Mouse (Mus musculus): ENCODE measurements at regions not wholly inside any gene's neighbourhood (a gene's known extent, or its start where the extent isn't known, plus 50 kb on each side); places are given as distances from the start of the nearest gene placed in this dataset.

DNA sequence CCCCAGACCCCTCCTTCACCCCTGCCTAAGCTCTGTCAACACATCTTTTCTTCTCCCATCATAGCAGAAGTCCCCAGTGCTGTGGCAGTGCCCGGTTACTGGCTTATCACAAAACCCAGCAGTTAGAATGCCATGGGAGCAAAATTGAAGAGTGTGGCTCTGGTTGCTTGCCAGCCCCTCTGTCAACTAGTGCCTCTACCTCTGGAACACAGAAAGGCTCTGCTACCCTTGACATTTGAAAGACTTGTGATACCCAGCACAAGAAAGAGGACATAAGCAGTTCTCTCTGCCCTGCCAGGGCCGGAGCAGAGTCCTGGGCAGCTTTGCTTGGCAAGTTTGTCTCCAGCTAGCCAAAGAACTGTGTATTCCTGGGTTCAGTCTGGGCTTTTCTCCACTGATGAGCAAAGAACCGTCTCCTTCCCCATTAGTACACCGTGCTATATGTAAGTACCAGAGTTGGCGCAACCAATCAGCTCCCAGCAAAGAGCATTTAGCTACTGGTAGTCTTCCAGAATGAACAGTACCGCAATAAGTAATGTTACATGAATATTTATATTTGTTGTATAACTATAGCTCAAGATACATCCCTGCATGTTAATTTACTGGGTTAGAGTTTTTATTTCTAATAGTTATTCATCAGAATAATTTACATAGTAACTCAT lies 137.5 kb upstream of the Arg1 start:
- Histone ChIP-seq H3K4me1 (no peaks in the 10 kb centered on the region), H3K9ac (no peak overlapping the region), H3K9me3 (no peaks in the 10 kb centered on the region), H3K4me3 (no peak overlapping the region), H3K4me2 (no peak overlapping the region), H3K36me3 (no peaks in the 10 kb centered on the region), H3K27me3 (no peaks in the 10 kb centered on the region), H3K27ac (no peak overlapping the region)
- 90% methylated on average over 6 of the region's 6 CpGs for WGBS
- no peak for ATAC-seq (ENCODE audit: insufficient number of reproducible peaks, low FRiP score, low TSS enrichment, low read depth)

DNA sequence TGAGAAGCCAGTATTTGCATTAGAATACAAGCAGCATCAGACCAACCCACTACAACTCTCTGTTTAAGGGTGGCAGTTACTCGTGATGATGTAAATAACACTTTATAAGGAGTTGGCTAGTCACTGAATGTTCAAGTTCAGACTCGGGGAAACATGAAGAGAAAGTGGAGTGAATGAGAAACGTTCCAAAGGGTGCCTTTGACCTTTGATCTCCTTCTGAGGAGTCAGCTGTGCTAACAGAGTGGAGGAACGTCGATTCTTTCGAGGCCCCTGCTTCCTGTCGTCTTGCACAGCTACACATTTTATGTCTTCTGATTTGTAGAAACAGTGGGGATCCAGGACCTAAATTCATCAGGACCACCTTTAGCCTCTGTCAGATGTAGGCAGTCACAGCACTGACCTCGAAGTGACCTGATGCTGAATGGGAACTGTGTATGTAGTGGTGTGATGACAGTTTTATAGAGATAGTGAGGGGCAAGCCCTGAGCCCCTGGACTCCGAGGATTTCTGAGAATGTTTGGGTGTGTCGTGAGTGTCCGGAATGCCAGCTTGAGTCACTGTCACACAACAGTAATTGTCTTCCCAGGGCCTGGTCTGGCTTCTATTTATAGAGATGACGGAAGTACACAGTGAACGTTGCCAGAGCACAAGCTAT lies 134.2 kb upstream of the Arg1 start:
- no peak for ATAC-seq (ENCODE audit: insufficient number of reproducible peaks, low FRiP score, low TSS enrichment, low read depth)

DNA sequence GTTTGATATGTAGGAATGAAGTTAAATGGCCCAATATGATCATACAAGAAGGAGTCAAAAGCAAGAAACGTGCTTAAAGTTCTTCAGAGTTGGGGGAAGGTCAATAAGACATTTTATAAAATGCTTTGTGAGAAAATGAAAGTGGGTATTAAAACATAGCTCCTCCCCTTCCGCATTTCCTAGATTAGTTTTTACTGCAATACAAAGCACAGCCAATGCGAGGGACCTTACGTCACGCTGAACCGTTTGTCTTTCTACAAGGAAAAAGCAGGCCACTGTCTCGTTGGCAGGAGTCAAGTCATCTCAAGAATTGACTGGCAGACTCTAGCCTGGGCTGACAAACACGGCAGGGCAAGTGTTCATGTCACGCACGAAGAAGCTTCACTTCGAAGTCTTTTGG lies 131.4 kb upstream of the Arg1 start:
- H3K9me3 ChIP-seq, result no peaks in the 10 kb centered on the region
- H3K9ac ChIP-seq, result no peak overlapping the region
- H3K27me3 ChIP-seq, result no peaks in the 10 kb centered on the region
- WGBS, result 80% methylated on average over 11 of the region's 11 CpGs
- H3K36me3 ChIP-seq, result no peaks in the 10 kb centered on the region
- ATAC-seq (ENCODE audit: insufficient number of reproducible peaks, low FRiP score, low TSS enrichment, low read depth), result no peak
- no peak overlapping the region for H3K4me3 ChIP-seq
- no peak overlapping the region for H3K27ac ChIP-seq
- no peak overlapping the region for H3K4me2 ChIP-seq
- no peaks in the 10 kb centered on the region for H3K4me1 ChIP-seq

More for the DNA sequence above, 134.2 kb upstream of the Arg1 start:
- Histone ChIP-seq H3K4me3 (no peak overlapping the region), H3K4me2 (no peak overlapping the region), H3K9me3 (no peaks in the 10 kb centered on the region), H3K4me1 (no peaks in the 10 kb centered on the region), H3K36me3 (no peaks in the 10 kb centered on the region), H3K27me3 (no peaks in the 10 kb centered on the region), H3K9ac (no peak overlapping the region), H3K27ac (no peak overlapping the region)
- WGBS, result 16% methylated on average over 13 of the region's 13 CpGs

DNA sequence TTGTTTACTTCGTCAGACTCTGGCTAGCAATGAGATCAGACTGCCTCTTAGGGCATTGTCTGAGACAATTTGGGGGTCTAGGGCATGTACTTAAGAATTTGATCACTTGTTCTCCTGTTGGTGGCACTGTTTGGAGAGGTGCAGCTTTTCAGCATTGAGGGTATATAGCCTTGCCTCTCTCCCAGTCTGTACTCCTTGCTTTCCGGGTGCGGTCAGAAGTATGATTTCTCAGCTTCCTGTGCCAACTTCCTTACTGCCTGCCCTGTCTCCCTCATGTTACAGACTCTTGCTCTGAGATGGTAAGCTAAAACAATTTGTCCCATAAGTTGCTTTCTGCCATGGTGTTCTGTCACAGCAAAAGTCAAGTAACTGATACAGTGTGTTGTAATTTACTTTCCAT lies 124.7 kb upstream of the Arg1 start:
- H3K27ac ChIP-seq, result no peak overlapping the region
- ATAC-seq (ENCODE audit: insufficient number of reproducible peaks, low FRiP score, low TSS enrichment, low read depth), result no peak

DNA sequence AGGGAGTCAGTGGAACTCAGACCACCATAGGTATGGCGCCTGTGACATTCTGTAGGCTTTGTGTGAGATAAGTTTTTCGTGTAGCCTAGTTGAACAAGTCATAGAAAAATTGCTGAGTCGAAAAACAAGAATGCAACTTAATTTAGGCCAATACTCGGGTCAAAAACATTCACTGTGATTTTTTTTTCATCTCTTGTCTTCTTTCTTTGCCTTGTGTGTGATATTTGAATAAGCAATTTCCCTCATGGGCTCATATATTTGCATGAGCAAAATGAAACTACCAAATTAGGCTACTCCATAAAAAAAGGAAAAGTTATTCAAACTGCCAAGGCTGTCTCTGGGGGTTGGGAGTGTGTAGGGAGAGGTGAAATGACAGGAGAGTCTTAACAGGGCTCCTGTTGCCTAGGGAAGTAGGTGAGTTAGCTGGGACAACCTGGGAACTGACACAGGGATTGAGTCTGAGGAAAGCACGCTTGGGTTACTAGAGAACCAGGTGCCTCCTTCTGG lies 124.1 kb upstream of the Arg1 start:
- no peak for ATAC-seq (ENCODE audit: insufficient number of reproducible peaks, low FRiP score, low TSS enrichment, low read depth)
- Histone ChIP-seq H3K27ac (no peak overlapping the region), H3K9ac (no peak overlapping the region), H3K4me1 (no peaks in the 10 kb centered on the region), H3K27me3 (no peaks in the 10 kb centered on the region), H3K4me3 (no peak overlapping the region), H3K4me2 (no peak overlapping the region), H3K36me3 (no peaks in the 10 kb centered on the region), H3K9me3 (no peaks in the 10 kb centered on the region)
- 75% methylated on average over 5 of the region's 5 CpGs for WGBS

More for the DNA sequence above, 124.7 kb upstream of the Arg1 start:
- Histone ChIP-seq H3K27me3 (no peaks in the 10 kb centered on the region), H3K4me1 (no peaks in the 10 kb centered on the region), H3K9me3 (no peaks in the 10 kb centered on the region), H3K36me3 (no peaks in the 10 kb centered on the region), H3K4me3 (no peak overlapping the region), H3K9ac (no peak overlapping the region), H3K4me2 (no peak overlapping the region)
- 59% methylated on average over 3 of the region's 3 CpGs for WGBS

DNA sequence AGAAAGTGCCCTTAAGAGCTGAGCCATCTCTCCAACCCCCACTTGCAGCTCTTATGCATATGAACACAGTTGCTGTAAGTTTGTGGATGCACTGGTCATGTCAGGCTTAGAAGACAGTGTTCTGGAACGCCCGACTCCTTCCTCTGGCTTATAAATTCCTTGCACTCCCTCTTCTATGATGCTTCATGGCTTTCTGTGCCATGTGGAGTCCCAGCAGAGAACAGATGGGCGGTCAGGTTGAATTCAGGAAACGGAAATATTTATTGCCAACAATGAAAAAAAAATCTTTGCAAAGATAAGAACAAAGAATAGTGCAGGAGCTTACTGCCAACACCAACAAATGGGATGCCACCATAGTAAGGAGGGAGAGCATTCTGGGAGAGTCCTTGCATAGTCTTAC lies 113.9 kb upstream of the Arg1 start:
- Histone ChIP-seq H3K4me3 (no peak overlapping the region), H3K4me1 (no peaks in the 10 kb centered on the region), H3K9ac (no peak overlapping the region), H3K27ac (no peak overlapping the region), H3K36me3 (no peaks in the 10 kb centered on the region), H3K9me3 (no peaks in the 10 kb centered on the region), H3K27me3 (no peaks in the 10 kb centered on the region), H3K4me2 (no peak overlapping the region)
- ATAC-seq (ENCODE audit: insufficient number of reproducible peaks, low FRiP score, low TSS enrichment, low read depth), result no peak
- WGBS, result 81% methylated on average over 4 of the region's 4 CpGs

DNA sequence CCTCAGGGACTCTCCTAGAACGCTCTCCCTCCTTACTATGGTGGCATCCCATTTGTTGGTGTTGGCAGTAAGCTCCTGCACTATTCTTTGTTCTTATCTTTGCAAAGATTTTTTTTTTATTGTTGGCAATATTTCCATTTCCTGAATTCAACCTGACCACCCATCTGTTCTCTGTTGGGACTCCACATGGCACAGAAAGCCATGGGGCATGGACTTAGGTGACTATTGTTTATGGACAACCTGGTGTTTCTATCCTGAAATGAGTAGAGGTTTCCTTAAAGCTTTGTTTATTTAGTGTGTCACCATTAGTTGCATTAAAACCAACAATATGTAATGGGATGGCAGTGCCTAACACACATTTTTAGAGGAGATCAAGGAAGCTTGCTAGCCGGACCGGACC lies 112.6 kb upstream of the Arg1 start:
- Histone ChIP-seq H3K4me2 (no peak overlapping the region), H3K9me3 (no peaks in the 10 kb centered on the region), H3K9ac (no peak overlapping the region), H3K36me3 (no peaks in the 10 kb centered on the region), H3K4me3 (no peak overlapping the region), H3K27me3 (no peaks in the 10 kb centered on the region), H3K27ac (no peak overlapping the region), H3K4me1 (no peaks in the 10 kb centered on the region)
- WGBS, result 94% methylated on average over 3 of the region's 3 CpGs
- no peak for ATAC-seq (ENCODE audit: insufficient number of reproducible peaks, low FRiP score, low TSS enrichment, low read depth)

DNA sequence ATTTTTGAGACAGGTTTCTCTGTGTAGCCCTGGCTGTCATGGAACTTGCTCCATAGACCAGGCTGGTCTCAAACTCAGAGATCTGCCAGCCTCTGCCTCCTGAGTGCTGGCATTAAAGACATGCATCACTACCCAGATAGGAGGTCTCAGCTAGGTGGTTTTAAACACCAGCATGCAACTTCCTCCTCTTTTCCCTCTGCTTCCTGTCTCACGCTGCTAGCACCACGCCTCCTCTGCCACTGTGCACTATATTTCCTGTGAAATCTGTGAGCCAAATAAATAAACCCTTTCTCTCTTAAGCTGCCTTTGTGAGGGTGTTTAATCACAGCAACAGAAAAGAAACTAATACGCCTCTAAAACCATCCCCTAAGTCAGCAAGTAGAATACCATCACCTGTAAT lies 109.6 kb upstream of the Arg1 start:
- ATAC-seq (ENCODE audit: insufficient number of reproducible peaks, low FRiP score, low TSS enrichment, low read depth), result no peak
- 90% methylated on average over 3 of the region's 3 CpGs for WGBS
- Histone ChIP-seq H3K36me3 (no peaks in the 10 kb centered on the region), H3K27ac (no peak overlapping the region), H3K9ac (no peak overlapping the region), H3K27me3 (no peaks in the 10 kb centered on the region), H3K9me3 (no peaks in the 10 kb centered on the region), H3K4me1 (no peaks in the 10 kb centered on the region), H3K4me2 (no peak overlapping the region), H3K4me3 (no peak overlapping the region)

DNA sequence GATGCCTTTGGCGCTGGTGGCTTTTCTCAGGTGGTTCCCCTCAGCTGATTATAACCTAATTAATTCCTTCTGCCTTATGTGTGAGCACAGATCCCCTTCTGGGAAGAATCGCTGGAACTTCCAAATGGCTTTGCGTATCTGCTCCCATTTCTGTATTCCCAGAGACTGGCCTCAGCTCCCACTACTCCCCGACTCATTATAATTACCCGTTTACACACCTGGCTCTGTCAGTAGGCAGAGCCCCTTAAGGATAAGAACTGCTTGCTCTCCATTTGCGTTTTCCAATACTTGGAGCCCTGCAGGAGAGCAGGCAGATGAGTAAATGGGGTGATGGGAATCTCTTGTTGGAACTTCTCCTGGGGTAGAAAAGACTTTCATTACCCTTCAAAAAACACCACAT lies 108.1 kb upstream of the Arg1 start:
- Histone ChIP-seq H3K4me2 (no peak overlapping the region), H3K4me1 (no peaks in the 10 kb centered on the region), H3K27ac (no peak overlapping the region), H3K36me3 (no peaks in the 10 kb centered on the region), H3K9ac (no peak overlapping the region), H3K9me3 (no peaks in the 10 kb centered on the region), H3K27me3 (no peaks in the 10 kb centered on the region), H3K4me3 (no peak overlapping the region)
- WGBS, result 57% methylated on average over 6 of the region's 6 CpGs
- ATAC-seq (ENCODE audit: insufficient number of reproducible peaks, low FRiP score, low TSS enrichment, low read depth), result no peak

DNA sequence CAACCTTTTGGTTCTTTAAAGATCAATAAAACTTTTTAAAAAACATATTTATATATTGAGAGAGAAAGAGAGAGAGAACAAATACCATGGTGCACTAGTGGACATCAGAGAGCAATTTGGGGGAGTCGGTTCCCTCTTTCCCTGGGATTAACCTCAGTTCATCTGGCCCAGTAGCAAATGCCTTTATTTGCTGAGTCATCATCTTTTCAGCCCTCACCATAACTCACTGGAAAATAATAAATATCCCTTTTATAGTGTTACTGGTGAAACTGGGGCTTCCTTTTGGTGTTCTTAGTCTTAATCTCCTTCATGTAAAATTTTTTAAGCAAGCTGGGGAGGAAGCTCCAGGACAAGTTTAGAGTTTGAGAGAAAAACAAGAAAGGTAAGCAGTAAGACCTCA lies 105.3 kb upstream of the Arg1 start:
- no peak for ATAC-seq (ENCODE audit: insufficient number of reproducible peaks, low FRiP score, low TSS enrichment, low read depth)
- Histone ChIP-seq H3K4me3 (no peak overlapping the region), H3K9ac (no peak overlapping the region), H3K9me3 (no peaks in the 10 kb centered on the region), H3K4me1 (no peaks in the 10 kb centered on the region), H3K36me3 (no peaks in the 10 kb centered on the region), H3K27ac (no peak overlapping the region), H3K27me3 (no peaks in the 10 kb centered on the region), H3K4me2 (no peak overlapping the region)
- 55% methylated on average over 1 of the region's 1 CpGs for WGBS

DNA sequence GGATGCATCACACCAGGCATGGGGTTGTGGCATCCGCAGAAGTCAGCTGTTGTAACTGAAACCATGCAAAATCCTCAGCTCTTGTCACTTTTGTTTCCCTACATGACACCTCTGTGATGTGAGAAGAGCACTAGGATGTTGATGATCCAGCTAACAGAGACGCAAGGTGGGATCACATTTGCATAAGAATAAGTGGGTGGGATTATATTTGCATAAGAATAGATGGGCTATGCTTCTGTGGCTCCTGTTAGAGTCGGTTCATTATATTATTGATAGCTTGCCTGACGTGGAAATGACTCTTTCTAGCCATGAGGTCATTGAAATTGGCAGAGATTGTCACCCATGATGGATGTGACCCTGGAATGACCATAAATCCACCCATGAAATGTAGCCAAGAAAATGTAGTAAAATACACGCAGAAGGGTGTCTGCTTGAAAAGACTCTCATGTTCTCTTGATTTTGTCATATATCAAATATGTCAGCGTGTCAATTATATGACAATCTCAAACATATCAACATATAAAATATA lies 102.2 kb upstream of the Arg1 start:
- H3K4me1 ChIP-seq, result no peaks in the 10 kb centered on the region
- H3K36me3 ChIP-seq, result no peaks in the 10 kb centered on the region
- no peak overlapping the region for H3K27ac ChIP-seq
- no peak for ATAC-seq (ENCODE audit: insufficient number of reproducible peaks, low FRiP score, low TSS enrichment, low read depth)
- no peak overlapping the region for H3K9ac ChIP-seq
- no peaks in the 10 kb centered on the region for H3K9me3 ChIP-seq
- no peak overlapping the region for H3K4me2 ChIP-seq
- no peaks in the 10 kb centered on the region for H3K27me3 ChIP-seq
- WGBS, result 64% methylated on average over 6 of the region's 6 CpGs
- no peak overlapping the region for H3K4me3 ChIP-seq

DNA sequence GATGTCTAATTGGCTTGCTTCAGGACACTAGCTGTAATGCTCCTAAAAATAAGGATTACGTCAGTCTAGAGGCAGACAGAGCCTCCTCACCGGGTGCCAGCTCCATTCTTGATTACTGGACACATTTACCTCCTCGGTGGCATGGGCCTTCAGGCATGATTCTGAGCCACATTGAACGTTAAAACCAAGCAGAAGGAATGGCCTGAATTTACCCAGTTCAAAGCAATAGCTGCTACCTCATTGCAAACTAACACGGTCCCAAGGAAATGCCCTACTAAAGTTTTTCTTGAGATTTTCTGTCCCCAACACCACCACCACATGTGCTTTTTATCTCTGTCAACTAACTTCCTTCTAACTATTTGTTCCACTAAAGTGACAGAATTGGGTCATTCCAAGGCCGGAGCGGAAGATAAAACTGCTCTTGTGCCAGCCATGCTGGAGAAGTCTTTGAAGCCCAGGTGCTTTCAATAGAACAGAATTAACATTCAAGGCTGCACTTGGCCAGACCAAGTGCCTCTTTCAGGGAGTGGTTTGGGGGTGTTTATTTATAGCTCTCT lies 96.4 kb upstream of the Arg1 start:
- Histone ChIP-seq H3K27me3 (no peaks in the 10 kb centered on the region), H3K4me3 (no peak overlapping the region), H3K4me2 (no peak overlapping the region), H3K9ac (no peak overlapping the region), H3K4me1 (no peaks in the 10 kb centered on the region), H3K36me3 (no peaks in the 10 kb centered on the region), H3K9me3 (no peaks in the 10 kb centered on the region), H3K27ac (no peak overlapping the region)
- 35% methylated on average over 7 of the region's 7 CpGs for WGBS
- no peak for ATAC-seq (ENCODE audit: insufficient number of reproducible peaks, low FRiP score, low TSS enrichment, low read depth)

All from limb, embryonic 15.5 days (tissue).